Mouse (Mus musculus) E14TG2a.4 (cell line): ENCODE results near the gene Dysf.
A peak's percentile ranks its signal among the peaks of the same experiment; 100 is the strongest.

Source experiments
- H3K27me3 ChIP-seq: 2 replicates; pipeline ENCODE4 v1.6.1; 2014; ENCODE audit warnings: low read length, control low read depth; ENCODE audit not compliant: insufficient read depth
- H3K36me3 ChIP-seq: 2 replicates; pipeline ENCODE4 v1.6.1; 2014; ENCODE audit warnings: low read length, control low read depth; ENCODE audit not compliant: insufficient read depth
- H3K4me1 ChIP-seq: replicated peaks from 2 replicates; pipeline ENCODE4 v1.6.1; 2014; ENCODE audit warnings: low read depth, low read length, control low read depth
- H3K4me3 ChIP-seq: replicated peaks from 2 replicates; pipeline ENCODE4 v1.5.1; 2014; ENCODE audit warnings: mild to moderate bottlenecking, low read length
- H3K9me3 ChIP-seq: 2 replicates; pipeline ENCODE4 v1.6.1; 2014; ENCODE audit warnings: low read length, control low read depth
- CTCF ChIP-seq: conservative IDR thresholded peaks from 2 replicates; pipeline ENCODE4 v1.5.1; 2014; ENCODE audit warnings: low read length
- NANOG ChIP-seq: IDR thresholded peaks from 2 replicates; pipeline ENCODE4 v1.6.1; 2014; ENCODE audit warnings: borderline replicate concordance, low read length, mixed read lengths
- POU5F1 ChIP-seq: IDR thresholded peaks from 2 replicates; pipeline ENCODE4 v1.6.1; 2014; ENCODE audit warnings: low read length, borderline replicate concordance

The Dysf gene

GRCm38 (mm10) chr6:84228196-84228595 is 219.8 kb downstream of the Dysf start:
- Histone ChIP-seq H3K4me3 (peak overlapping the region; percentile 13; the same call in 1 of the 2 replicates), H3K36me3 (no peaks in the 10 kb centered on the region), H3K27me3 (peaks cover 42% of the 10 kb centered on the region), H3K9me3 (no peaks in the 10 kb centered on the region), H3K4me1 (peaks cover 48% of the 10 kb centered on the region)
- no peak for TF ChIP-seq NANOG
- no peak for TF ChIP-seq POU5F1
- TF ChIP-seq CTCF: no peak

- H3K4me1 ChIP-seq: peaks cover 48% of the 10 kb centered on the region
- TF ChIP-seq NANOG: no peak
- no peak for TF ChIP-seq CTCF
- TF ChIP-seq POU5F1: no peak
- no peaks in the 10 kb centered on the region for H3K9me3 ChIP-seq
- peaks cover 42% of the 10 kb centered on the region for H3K27me3 ChIP-seq
- no peaks in the 10 kb centered on the region for H3K36me3 ChIP-seq
- H3K4me3 ChIP-seq: peak overlapping the region; percentile 13; the same call in 1 of the 2 replicates
These were observed 220.4 kb downstream of the Dysf start for GRCm38 (mm10) chr6:84228786-84229185.

- Histone ChIP-seq H3K9me3 (no peaks in the 10 kb centered on the region), H3K36me3 (no peaks in the 10 kb centered on the region), H3K4me3 (no peak overlapping the region), H3K27me3 (peaks cover 42% of the 10 kb centered on the region), H3K4me1 (peaks cover 48% of the 10 kb centered on the region)
- TF ChIP-seq NANOG: no peak
- no peak for TF ChIP-seq CTCF
- no peak for TF ChIP-seq POU5F1
These were observed 221.3 kb downstream of the Dysf start for GRCm38 (mm10) chr6:84229739-84230138.

GRCm38 (mm10) chr6:84231108-84231507 is 222.7 kb downstream of the Dysf start:
- peaks cover 48% of the 10 kb centered on the region for H3K4me1 ChIP-seq

GRCm38 (mm10) chr6:84232063-84232760 is 223.8 kb downstream of the Dysf start:
- H3K4me1 ChIP-seq: peaks cover 39% of the 10 kb centered on the region
- no peaks in the 10 kb centered on the region for H3K36me3 ChIP-seq
- peaks cover 25% of the 10 kb centered on the region for H3K27me3 ChIP-seq
- no peaks in the 10 kb centered on the region for H3K9me3 ChIP-seq
- H3K4me3 ChIP-seq: no peak overlapping the region
- TF ChIP-seq POU5F1 (no peak), CTCF (no peak), NANOG (no peak)

More at GRCm38 (mm10) chr6:84231108-84231507, 222.7 kb downstream of the Dysf start:
- TF ChIP-seq POU5F1: no peak
- TF ChIP-seq CTCF: no peak
- no peak for TF ChIP-seq NANOG
- Histone ChIP-seq H3K36me3 (no peaks in the 10 kb centered on the region), H3K9me3 (no peaks in the 10 kb centered on the region), H3K27me3 (peaks cover 35% of the 10 kb centered on the region), H3K4me3 (no peak overlapping the region)

GRCm38 (mm10) chr6:84233783-84234182 is 225.4 kb downstream of the Dysf start:
- no peak overlapping the region for H3K4me3 ChIP-seq
- peaks cover 21% of the 10 kb centered on the region for H3K27me3 ChIP-seq
- TF ChIP-seq CTCF (no peak), POU5F1 (no peak), NANOG (no peak)
- H3K4me1 ChIP-seq: peaks cover 24% of the 10 kb centered on the region
- no peaks in the 10 kb centered on the region for H3K36me3 ChIP-seq
- no peaks in the 10 kb centered on the region for H3K9me3 ChIP-seq

GRCm38 (mm10) chr6:84235365-84235764 is 227.0 kb downstream of the Dysf start:
- Histone ChIP-seq H3K4me1 (peaks cover 8% of the 10 kb centered on the region; the same call in 1 of the 2 replicates), H3K36me3 (no peaks in the 10 kb centered on the region), H3K27me3 (peaks cover 13% of the 10 kb centered on the region; the same call in 1 of the 2 replicates), H3K4me3 (no peak overlapping the region), H3K9me3 (no peaks in the 10 kb centered on the region)
- TF ChIP-seq POU5F1: no peak

- no peak for TF ChIP-seq POU5F1
- TF ChIP-seq NANOG: no peak
- no peak for TF ChIP-seq CTCF
- no peaks in the 10 kb centered on the region for H3K9me3 ChIP-seq
- 0 out of 2 replicates have a peak, but pooled peaks cover 3% of the 10 kb centered on the region for H3K27me3 ChIP-seq
- no peaks in the 10 kb centered on the region for H3K36me3 ChIP-seq
- no peak overlapping the region for H3K4me3 ChIP-seq
- H3K4me1 ChIP-seq: no peaks in the 10 kb centered on the region
These were observed 235.0 kb downstream of the Dysf start for GRCm38 (mm10) chr6:84243385-84243784.

GRCm38 (mm10) chr6:84246101-84246760 is 237.8 kb downstream of the Dysf start:
- Histone ChIP-seq H3K9me3 (no peaks in the 10 kb centered on the region), H3K4me1 (no peaks in the 10 kb centered on the region), H3K36me3 (no peaks in the 10 kb centered on the region), H3K27me3 (0 out of 2 replicates have a peak, but pooled peaks cover 3% of the 10 kb centered on the region), H3K4me3 (no peak overlapping the region)
- TF ChIP-seq NANOG: no peak
- TF ChIP-seq POU5F1: no peak
